Mouse (Mus musculus): Measurements from ENCODE around the gene Lax1.

GRCm38 (mm10) chr1:133689897-133690296, at the start of gene Lax1:
- TF ChIP-seq POLR2A (IDR thresholded peaks at IDR 0.05; ENCODE audit: low read depth, low read length): no peak
- no peak for TF ChIP-seq CTCF (IDR thresholded peaks at IDR 0.05; ENCODE audit: borderline replicate concordance, insufficient read depth, low read length)

Data from embryonic fibroblast, embryonic 13.5 days (primary cell).